Mouse (Mus musculus): ENCODE results near the gene Adat1.

GRCm38 (mm10) chr8:111940171-111941100 is 51.7 kb downstream of the Adat1 start, which contains the start of gene Gabarapl2:
- TF ChIP-seq CTCF (IDR thresholded peaks at IDR 0.05; ENCODE audit: control insufficient read depth, insufficient read depth, low read length) (no peak), POLR2A (IDR thresholded peaks at IDR 0.05; ENCODE audit: borderline replicate concordance, control insufficient read depth, low read depth, low read length) (peak; percentile 54; the same call in 1 of the 2 replicates)

Data from bone marrow, adult 2 months (tissue).